Mouse (Mus musculus) olfactory bulb, adult 2 months (tissue): ENCODE data around the gene Nt5c3b. TPM values are rescaled to one million over a fixed set of nuclear protein-coding genes. Genes with fewer than 3 reads are reported as not detected.

Experiments used
- H3K27ac ChIP-seq: fragments of 200-500 bp; 2 replicates; pipeline ENCODE4 v1.5.1; 2012; ENCODE audit warnings: low read depth, low read length; ENCODE audit not compliant: insufficient read depth
- H3K4me1 ChIP-seq: fragments of 200-500 bp; 2 replicates; pipeline ENCODE4 v1.6.1; 2012; ENCODE audit warnings: low read length; ENCODE audit not compliant: control insufficient read depth, insufficient read depth
- H3K4me3 ChIP-seq: fragments of 200-500 bp; 2 replicates; pipeline ENCODE4 v1.5.1; 2012; ENCODE audit warnings: mild to moderate bottlenecking, low read depth, low read length, moderate library complexity; ENCODE audit not compliant: insufficient read depth
- CTCF ChIP-seq: fragments of 200-500 bp; IDR thresholded peaks from 2 replicates; pipeline ENCODE4 v1.5.1; 2012; ENCODE audit warnings: low read depth, mild to moderate bottlenecking, low read length, moderate library complexity; ENCODE audit not compliant: insufficient read depth
- POLR2A ChIP-seq: fragments of 200-500 bp; IDR thresholded peaks from 2 replicates; pipeline ENCODE4 v1.6.1; 2012; ENCODE audit warnings: mild to moderate bottlenecking, low read depth, low read length, moderate library complexity; ENCODE audit not compliant: insufficient read depth
- WGBS: fragments of 180-500 bp; shearing (Covaris S2); methylation state at CpG from one replicate; pipeline ENCODE4 v1.1.7; 2018; 5-methylcytosine and 5-hydroxymethylcytosine counted together
- polyA plus RNA-seq: library from polyadenylated mRNA; stranded (reverse); fragments of >200 nt; gene quantifications from 2 replicates; pipeline ENCODE4 v1.2.4, GENCODE M21; 2012; ENCODE audit warnings: low replicate concordance; ENCODE audit not compliant: missing spikeins, insufficient read depth, insufficient read length

Gene Nt5c3b
- polyA plus RNA-seq, 1 experiment = not detected

- WGBS = 91% methylated on average over 1 of the region's 1 CpGs
- Histone ChIP-seq H3K4me1 (peaks cover 5% of the 10 kb centered on the region), H3K4me3 (no peak overlapping the region), H3K27ac (no peak overlapping the region)
- TF ChIP-seq CTCF (no peak), POLR2A (no peak)
These were observed 3.7 kb downstream of the Nt5c3b start for GRCm38 (mm10) chr11:100437901-100438300.

GRCm38 (mm10) chr11:100435678-100436246 is 5.8 kb downstream of the Nt5c3b start:
- Histone ChIP-seq H3K4me3 (no peak overlapping the region), H3K27ac (no peak overlapping the region), H3K4me1 (peaks cover 3% of the 10 kb centered on the region; the same call in 1 of the 2 replicates)
- TF ChIP-seq POLR2A (no peak), CTCF (no peak)
- 76% methylated on average over 9 of the region's 9 CpGs for WGBS

GRCm38 (mm10) chr11:100432002-100432401 is 9.6 kb downstream of the Nt5c3b start:
- Histone ChIP-seq H3K27ac (no peak overlapping the region), H3K4me1 (peaks cover 12% of the 10 kb centered on the region; the same call in 1 of the 2 replicates), H3K4me3 (no peak overlapping the region)
- WGBS = 99% methylated on average over 5 of the region's 5 CpGs
- TF ChIP-seq CTCF (no peak), POLR2A (no peak)

- 57% methylated on average over 7 of the region's 7 CpGs for WGBS
- Histone ChIP-seq H3K27ac (no peak overlapping the region), H3K4me1 (0 out of 2 replicates have a peak, but pooled peaks cover 12% of the 10 kb centered on the region), H3K4me3 (no peak overlapping the region)
- no peak for TF ChIP-seq CTCF
- no peak for TF ChIP-seq POLR2A
These were observed 11.6 kb downstream of the Nt5c3b start for GRCm38 (mm10) chr11:100430052-100430451.

- H3K27ac ChIP-seq = peak overlapping the region; percentile 47
- WGBS = 26% methylated on average over 9 of the region's 9 CpGs
- no peak overlapping the region for H3K4me3 ChIP-seq
- no peak for TF ChIP-seq POLR2A
- no peak for TF ChIP-seq CTCF
- H3K4me1 ChIP-seq = 0 out of 2 replicates have a peak, but pooled peaks cover 12% of the 10 kb centered on the region
These were observed 12.9 kb downstream of the Nt5c3b start for GRCm38 (mm10) chr11:100428612-100429199.

GRCm38 (mm10) chr11:100426820-100427219 is 14.8 kb downstream of the Nt5c3b start:
- 0 out of 2 replicates have a peak, but pooled peaks cover 12% of the 10 kb centered on the region for H3K4me1 ChIP-seq
- H3K4me3 ChIP-seq = no peak overlapping the region
- no peak for TF ChIP-seq CTCF
- TF ChIP-seq POLR2A = no peak
- 82% methylated on average over 3 of the region's 3 CpGs for whole genome bisulfite sequencing
- H3K27ac ChIP-seq = no peak overlapping the region

GRCm38 (mm10) chr11:100425851-100426250 is 15.8 kb downstream of the Nt5c3b start:
- H3K4me3 ChIP-seq = no peak overlapping the region
- TF ChIP-seq CTCF = peak; percentile 46; the same call in 1 of the 2 replicates
- no peak for TF ChIP-seq POLR2A
- whole genome bisulfite sequencing = 42% methylated on average over 7 of the region's 7 CpGs

GRCm38 (mm10) chr11:100423836-100424235 is 17.8 kb downstream of the Nt5c3b start:
- Histone ChIP-seq H3K27ac (no peak overlapping the region), H3K4me1 (0 out of 2 replicates have a peak, but pooled peaks cover 4% of the 10 kb centered on the region), H3K4me3 (no peak overlapping the region)
- WGBS = 94% methylated on average over 7 of the region's 7 CpGs
- TF ChIP-seq POLR2A = no peak
- TF ChIP-seq CTCF = no peak

More at GRCm38 (mm10) chr11:100425851-100426250, 15.8 kb downstream of the Nt5c3b start:
- Histone ChIP-seq H3K4me1 (0 out of 2 replicates have a peak, but pooled peaks cover 12% of the 10 kb centered on the region), H3K27ac (no peak overlapping the region)

- Histone ChIP-seq H3K4me1 (no peaks in the 10 kb centered on the region), H3K27ac (no peak overlapping the region), H3K4me3 (no peak overlapping the region)
- 66% methylated on average over 8 of the region's 8 CpGs for WGBS
- TF ChIP-seq POLR2A (no peak), CTCF (no peak)
These were observed 20.1 kb downstream of the Nt5c3b start for GRCm38 (mm10) chr11:100421537-100421936.

GRCm38 (mm10) chr11:100414914-100415822 is 26.4 kb downstream of the Nt5c3b start, which contains the start of gene Fkbp10:
Gene Fkbp10, plus strand, starts transcription at chr11:100415697.
- H3K27ac ChIP-seq = no peak within 1 kb of the TSS
- peak within 1 kb of the TSS; percentile 75 for H3K4me3 ChIP-seq
- WGBS = 2% methylated on average over 31 of the region's 31 CpGs
- peaks cover 38% of the 10 kb centered on the region for H3K4me1 ChIP-seq
- TF ChIP-seq CTCF = no peak
- TF ChIP-seq POLR2A = no peak
